Mouse (Mus musculus) left cerebral cortex, adult 9 months (tissue): ENCODE measurements at regions not wholly inside any gene's neighbourhood (a gene's known extent, or its start where the extent isn't known, plus 50 kb on each side); places are given as distances from the start of the nearest gene placed in this dataset.

ENCODE experiments used
- DNase-seq, 2 experiments: peaks; one replicate each; pipeline ENCODE4 v3.0.0; 2022; ENCODE audit warnings: low spot score in 2 of 2

DNA sequence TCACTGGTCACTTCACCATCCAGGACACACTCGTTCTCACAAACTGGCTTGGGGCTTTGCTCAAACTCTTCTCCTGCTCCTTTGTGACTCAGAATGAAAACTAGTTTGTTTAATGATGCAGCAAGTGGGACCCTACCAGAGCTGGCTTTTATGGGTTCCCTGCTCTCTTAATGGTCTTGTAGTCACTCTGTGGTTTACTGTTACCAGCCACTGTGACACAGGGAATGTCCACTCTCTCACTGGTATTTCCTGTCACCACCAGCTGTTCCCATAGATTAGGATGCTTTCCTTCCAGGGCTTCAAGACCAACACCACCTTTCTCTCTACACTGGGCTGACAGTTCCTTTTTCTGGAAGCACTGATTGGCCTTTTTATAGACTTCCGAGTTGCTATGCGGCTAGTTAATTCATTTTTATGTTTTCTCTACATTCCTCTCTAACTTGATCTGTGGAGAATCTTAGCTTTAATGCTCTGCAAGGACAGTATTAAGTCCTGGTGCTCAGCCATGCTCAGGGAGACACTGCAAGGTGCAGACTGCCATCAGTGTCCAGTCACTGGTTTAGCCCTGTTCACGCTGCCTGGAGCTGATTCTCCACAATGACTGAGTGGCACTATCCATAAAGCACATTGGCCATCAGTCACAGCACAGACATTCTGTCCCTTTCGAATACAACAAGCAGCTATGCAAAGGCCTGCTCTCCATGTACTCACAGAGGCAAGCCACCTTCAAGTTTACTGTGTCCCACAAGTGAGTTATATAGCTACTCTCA is 149.2 kb upstream of the Klf14 start:
- DNase-seq = no peak

DNA sequence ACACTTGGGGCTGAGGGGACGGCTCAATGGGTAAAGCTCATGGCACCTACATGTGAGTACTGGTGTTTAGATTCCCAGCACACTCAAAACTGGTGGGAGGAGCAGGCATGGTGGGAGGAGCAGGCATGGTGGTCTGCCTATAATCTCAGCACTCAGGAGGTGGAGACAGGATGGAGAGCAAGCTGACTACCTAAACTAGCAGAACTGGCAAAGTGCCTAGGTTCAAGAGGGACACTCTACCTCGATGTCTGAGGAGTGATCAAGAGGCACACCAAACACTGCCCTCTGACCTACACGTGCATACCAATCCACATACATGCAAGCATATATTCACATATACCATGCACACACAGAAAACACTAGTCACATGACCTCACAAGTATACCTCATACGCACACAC is 150.7 kb upstream of the Klf14 start:
- no peak for DNase-seq

DNA sequence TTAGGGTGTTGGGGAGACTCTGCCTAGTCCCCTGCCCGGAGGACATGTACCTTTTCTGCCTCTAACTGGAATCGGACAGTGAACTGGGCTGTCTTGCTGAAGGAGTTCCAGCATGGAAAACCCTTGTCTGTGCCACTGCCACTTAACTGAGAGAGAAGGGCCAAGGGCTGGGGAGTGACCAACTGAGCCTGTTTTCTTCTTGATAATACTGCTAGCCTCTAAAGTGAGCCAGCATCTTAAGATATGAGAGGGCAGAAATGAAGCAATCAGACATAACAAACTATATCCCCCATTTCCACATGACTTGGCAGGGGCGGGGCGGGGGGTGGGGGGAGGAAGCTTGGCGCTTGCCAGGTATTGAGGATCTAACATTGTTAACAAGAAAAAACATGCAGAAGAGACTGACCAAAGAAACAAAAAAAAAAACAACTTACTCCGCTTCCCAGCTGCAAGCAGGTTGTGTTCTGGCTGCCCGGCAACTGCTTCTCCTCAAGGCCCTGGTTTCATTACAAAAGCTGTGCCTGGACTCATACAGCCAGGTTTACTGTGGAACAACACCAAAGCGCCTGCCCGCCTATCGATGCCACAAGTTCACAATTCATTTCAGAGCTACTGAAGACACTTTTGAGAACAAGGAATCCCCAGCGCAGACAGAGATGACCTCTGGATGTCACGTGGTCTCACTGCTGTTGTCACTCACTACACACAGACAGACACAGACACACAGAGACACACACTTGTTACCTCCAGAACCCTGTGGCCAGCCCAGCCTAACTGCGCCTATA is 153.6 kb upstream of the Klf14 start:
- DNase-seq = no peak

DNA sequence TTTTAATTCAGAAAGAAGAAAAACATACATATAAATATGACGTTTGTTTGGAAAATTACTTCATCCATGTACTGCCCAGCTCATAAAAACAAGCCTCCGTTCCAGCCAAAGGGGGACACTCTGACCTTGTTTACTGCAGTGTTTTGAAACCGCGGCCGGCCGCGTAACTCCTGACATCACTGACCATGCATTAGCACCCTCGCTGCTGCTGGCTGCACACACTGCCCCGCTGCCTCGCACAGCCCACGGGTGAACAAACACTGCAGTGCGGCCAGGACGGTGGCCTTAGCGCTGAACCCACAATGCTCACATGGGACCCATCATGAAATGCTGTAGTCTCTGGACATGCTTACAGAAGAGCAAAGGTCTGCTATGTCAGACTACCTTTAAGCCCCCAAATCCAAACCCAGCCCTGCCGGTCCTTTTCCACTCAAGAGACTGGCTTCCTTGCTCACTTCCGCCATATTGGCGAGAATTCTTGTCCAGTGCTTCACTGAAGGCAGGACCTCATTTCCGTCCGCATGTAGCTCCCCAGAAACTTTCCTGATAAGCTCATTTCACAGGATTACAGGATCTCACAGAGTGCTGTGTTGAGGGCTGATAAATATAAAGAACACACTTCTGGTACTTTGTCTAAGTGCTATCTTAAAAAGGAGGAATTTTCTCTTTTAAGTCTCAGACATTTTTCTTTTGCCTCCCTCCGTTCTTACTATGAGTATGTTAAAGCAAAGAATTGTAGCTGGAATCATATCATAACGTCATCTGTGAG is 154.9 kb upstream of the Klf14 start:
- no peak for DNase-seq

DNA sequence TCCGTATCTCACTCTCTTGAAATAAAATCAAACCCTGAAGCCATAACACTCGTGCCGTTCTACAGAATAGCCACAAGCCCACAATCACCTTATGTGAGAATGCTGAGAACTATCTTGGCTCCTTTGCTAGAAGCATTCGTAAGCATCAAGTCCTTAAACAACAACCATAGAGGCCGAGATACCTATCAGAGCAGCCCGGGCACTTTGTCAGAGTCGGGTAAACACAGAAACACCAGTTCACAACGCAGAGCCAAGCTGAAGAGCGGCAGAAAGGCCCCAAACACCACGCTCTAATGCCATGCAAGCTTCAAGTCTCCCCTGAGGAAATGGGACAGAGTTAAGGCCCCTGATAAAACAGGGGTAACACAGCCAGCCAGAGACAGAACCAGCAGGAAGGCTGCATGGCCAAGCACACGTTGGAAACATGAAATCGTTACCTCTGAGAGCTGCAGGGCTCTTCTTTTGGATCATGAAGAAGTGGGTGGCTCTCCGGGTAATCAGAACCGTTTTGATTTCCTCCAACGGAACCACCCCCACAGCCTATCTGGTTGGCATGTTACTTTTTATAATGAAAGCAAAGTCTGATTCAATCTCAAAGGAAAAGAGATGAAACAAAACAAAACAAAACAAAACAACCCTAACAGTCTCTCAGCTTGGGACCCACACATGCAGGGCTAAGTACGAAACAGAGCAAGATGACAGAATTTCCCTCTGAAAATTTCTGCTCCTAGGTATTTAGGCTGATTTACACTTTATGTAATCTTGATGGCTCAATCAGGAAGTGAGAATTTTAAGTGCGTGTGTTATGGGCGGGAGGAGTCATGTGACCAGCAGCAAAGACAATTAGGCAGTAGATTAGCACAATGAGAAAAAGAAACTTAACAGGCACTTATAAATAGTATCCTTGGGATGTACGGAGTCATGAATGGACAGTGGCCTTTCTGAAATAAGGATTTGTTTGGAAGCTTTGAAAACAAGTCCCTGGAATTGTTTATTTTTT is 155.8 kb upstream of the Klf14 start:
- no peak for DNase-seq

DNA sequence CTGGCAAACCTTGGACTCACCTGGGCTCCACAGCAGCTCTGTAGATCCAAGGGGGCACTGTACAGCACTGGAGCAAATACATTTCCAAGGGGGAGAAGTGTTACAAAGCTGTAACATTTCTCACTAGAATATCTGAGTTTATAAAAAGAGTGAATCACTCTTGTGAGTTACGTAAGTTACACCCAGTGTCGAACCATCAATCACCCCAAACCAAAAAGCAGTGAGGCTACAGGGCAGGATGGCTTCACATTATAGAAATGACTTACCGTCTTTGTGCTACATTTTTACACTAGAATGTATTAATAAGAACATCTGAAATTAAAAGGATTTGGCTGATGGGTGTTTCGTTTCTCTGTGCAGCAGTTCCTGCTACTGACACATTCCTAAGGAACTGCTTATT is 156.7 kb upstream of the Klf14 start:
- DNase-seq = no peak

DNA sequence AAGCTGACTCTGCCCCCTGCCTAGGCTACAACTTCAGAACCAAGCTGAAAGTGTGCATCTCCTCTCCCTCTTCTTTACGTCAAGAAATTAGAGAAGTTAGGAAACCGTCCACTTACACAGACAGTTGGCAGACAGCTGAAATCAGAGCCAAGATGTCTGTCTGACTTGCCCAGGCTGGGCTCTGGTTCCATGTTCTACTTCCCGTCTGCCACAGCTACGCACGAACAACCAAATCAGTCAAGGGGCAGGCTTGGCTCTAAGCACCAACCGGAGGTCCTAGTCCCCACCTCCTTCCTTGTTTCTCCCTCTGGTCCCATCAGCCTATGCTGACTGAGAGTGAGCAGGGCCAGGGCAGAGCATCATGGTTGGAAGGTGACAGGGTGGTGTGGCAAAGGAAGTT is 157.5 kb upstream of the Klf14 start:
- DNase-seq = no peak

DNA sequence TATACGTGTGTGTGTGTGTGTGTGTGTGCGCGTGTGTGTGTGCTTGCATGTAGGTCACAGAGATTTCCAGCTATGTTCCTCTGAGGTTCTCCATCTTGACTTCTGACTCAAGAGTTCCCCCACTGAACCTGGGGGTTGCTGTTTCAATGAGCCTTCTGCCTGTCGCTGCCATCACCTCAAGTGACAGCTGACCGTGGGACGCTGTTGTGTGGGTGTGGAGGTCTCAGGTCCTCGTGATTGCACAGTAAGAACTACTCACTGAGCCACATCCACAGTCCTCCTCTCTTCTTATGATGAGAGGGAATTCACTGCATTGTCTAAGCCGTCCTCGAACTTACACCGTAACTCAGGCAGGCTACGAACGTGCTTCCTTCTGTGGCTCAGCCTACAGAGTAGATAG is 158.8 kb upstream of the Klf14 start:
- DNase-seq = no peak

DNA sequence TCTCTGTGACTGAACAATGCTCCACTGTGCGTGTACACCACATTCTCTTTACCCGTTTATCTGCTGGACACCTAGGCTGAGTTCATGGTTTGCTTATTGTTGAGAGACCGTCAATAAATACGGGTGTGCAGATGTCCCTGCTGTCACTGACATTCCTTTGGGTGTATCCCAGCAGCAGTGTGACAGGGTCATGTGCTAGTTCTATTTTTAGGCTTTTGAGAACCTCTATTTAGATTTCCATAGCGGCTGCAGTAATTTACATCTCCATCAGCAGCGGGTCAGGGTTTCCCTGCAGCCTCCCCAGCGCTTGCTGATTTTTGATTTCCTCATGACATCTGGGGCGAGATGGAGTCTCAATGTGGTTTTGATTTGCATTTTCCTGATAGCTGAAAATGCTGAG is 162.1 kb upstream of the Klf14 start:
- no peak for DNase-seq

DNA sequence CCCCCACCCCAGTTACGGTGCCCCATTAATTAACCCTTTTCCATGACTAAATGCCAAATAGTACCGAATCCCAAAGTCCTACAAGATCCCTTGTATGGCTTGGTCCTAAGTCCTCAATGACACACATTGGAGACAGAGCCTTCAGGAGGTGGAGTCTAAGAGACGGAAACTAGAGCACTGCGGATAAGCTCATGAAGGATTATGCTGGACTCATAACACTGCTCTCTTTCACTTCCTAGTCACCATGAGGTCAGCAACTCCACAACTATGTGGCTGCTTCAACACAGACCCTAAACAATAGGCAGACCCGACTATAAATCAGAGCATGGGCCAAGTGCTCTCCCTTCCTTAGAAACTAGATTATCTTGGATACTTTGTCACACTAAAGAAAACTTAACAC is 164.0 kb upstream of the Klf14 start:
- DNase-seq = no peak

DNA sequence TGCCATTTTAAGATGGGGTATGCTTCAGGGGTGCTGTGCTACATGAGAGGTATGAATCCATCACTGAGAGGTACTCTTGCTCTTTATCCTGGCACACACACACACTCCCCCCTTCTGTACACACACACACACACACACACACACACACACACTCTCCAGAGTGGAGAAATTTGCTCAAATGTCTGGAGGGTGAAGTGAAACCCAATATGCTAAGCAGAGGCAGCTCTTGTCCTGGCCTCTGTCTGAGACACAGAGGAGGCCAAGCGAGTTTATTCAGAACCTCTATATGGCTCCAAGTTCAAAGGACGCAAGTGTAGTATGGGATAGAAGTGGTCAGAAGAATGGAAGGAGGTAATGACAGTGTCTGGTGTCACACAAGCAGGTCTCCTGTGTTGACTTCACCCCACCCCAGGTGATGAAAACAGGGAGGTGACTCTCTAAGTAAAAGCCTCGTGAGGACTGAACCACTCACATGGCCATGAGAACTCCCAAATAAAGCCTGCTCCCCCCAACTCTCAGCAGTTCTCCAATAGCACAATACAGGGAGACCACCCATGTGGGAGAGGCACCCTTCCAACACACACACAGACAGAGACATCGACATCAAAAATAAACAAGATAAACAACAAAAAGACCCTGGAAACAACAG is 164.6 kb upstream of the Klf14 start:
- DNase-seq = no peak

DNA sequence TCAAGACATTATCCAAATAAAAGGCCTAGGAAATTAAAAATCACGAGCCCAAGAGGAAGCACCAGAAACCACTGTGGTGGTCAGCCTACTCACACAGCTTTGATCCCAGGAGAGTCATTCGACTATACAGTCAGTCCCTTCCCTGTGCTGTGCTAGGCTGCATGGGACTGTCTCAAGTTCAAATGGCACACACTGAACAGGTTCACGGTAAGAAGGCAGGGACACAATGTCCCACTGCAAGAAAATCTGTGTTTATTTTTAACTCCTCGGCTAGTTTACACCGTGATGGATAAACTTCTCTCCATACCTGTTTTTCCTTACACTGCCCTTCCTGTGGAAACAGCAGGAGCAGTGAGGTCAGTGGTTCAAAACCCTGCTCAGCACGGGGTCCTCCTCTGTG is 165.2 kb upstream of the Klf14 start:
- no peak for DNase-seq

DNA sequence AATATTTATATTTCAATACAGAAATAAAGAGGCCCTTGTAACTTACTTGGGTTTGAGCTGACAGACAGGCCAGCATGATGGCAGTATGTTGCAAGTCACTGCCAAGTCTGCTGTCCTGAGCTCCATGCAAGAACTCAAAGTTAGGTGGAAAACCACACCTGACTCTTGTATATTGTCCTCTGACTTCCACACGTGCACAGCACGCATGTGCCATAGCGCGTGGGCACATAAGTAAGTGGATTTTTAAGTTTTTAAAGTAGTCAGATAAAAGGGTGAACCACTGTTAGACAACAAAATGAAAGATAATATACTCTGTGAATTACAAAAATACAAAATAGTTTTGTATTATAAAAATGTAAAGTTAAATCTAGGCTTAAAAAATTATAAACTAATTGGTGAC is 166.0 kb upstream of the Klf14 start:
- no peak for DNase-seq

DNA sequence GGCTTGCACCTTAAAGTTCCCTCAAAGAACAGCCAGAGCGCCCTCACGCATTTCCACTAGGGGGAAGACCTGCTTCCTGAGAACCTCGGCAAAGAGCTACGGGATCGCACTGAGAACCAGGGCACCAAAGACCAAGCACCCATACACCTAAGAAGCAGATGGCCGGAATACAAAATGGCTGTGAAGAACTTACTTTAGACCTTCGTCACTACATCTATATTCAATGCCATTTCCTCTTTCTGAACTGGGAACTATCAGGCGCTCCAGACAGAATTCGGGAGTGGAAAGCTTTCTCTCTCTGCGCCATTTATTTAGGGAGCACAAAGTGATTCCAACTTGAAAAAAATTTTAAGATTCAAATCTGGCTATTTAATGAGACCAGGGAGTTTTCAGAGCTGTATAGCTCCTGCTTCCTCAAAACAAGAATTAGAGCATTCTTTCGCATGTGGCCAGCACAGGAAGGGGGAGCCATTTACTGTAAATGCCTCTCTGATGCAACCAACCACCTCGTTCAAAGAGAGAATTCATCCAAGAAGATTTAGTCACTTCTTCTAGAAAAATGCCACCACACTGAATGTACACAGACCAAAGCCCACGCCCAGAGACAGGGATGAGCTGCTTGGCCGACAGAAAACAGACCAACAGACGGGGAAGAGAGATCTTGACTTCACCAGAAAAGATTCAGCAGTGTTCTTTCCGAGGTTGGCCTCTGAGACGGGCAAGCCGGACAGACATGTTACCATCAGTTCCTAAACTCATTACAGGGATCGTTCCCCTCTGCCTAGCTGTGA is 166.6 kb upstream of the Klf14 start:
- no peak for DNase-seq

DNA sequence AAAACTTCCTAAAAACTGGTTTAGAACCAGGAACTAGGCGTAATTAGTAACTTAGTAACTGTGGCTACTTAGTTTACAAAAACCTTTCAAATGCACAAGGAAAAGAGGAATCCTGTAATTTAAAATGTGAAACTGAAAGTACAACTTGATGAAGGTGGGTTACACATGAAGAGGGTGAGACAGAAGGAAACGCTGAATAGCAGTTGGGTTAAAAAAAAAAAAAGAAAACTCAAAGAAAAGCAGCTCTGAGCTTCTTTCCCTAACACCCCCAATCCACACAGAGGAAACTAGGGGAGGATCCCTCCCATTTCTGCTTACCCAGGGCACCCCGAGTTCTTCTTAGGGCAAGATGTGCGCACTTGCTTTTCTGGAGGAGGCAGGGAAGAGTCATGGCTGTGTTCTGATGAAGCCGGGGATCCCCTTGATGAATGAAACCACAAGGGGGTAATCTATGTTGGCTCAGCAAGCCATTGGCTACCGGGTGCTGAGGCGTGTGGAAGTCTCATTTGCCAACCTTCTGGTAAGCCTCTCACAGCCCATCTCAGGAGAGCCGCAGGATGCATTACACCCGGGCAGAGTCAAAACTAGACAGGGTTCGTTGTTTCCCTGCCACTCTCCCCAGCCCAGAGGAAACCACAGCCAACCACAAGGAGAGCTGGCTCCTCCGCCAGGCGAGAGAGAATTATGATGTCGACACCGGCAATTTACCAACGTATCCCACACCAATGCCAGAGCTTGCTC is 167.4 kb upstream of the Klf14 start:
- no peak for DNase-seq

DNA sequence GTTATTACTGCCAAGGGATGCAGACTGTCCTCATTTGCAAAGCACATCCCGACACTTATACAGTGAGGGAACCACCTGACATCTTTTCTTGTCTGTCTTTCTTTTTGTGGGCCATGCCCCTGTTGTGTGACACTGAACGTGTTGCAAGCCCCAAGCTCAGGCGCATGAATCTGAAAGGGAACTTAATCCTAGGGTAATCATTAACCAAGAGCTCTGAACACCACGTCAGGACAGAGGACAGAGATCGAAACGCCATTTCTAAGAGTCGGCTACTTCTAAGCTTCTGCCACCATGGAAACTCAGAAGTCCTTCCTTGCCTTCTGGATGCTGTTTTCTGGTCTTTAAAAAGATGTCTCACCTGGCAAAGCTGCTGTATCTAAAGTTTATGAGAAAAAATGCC is 170.3 kb upstream of the Klf14 start:
- no peak for DNase-seq

DNA sequence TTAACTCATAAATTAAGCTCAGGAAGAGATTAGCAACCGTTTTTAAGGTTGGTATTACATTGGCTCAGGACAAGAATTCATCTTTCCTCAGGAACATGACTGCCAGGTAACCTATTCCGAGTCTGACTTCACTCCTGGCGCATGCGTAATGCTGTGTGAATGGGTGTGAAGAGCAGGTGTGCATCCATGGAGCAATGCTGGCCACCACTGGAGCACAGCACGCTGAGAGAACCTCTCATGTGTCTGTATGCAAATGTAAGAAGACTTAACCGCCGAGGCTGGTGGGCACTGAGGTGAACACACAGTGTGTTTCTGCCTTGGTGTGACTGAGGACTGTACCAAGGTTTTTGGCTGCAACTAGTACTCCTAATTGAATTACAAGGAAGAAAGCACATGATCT is 171.1 kb upstream of the Klf14 start:
- DNase-seq = no peak

DNA sequence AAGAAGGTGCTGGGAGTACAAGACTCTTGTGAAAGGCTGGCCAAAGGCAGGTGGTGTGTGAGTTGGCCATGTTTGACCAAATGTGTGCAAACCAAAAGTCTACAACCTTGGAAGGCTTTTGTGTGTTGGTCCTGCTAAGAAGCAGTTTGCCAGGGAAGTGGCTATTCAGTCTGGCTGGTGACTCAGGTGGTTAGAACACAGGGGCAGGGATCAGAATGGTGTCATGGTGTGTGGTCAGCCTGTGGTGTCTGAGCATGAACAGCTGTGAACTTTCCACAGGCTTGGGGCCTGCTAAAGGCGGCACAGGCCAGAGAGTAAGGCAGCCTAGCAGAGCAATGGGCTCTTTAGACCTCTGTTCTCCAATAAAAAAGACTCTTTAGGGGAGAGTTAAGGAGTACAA is 171.6 kb upstream of the Klf14 start:
- DNase-seq = no peak

DNA sequence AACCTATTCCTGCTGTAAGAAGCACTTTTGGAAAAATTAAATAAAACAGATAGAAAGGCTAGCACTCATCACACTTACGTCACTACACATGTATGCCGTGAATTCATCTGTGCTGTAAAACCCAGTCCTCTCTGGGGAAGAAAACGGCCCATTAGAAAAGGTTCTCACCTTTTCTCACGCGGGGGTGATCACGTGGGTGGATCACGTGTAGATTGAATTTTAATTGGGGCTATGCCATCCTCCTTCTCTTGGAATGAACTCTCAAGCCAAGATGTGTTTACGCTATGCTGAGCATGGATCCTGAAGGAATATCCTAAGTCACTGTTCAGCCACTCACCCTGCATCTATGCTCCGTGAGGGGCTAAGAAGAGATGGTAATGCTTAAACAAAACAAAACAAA is 172.8 kb upstream of the Klf14 start:
- no peak for DNase-seq
